Mouse (Mus musculus) small intestine, adult 2 months (tissue): Measurements from ENCODE around the gene Bckdha. TPM values are rescaled to one million over a fixed set of nuclear protein-coding genes. Genes with fewer than 3 reads are reported as not detected.

ENCODE experiments used
- H3K27ac ChIP-seq: fragments of 200-500 bp; 2 replicates; pipeline ENCODE4 v1.5.1; 2012; ENCODE audit warnings: low read depth, low read length, control low read depth, inconsistent platforms; ENCODE audit not compliant: insufficient read depth
- H3K27me3 ChIP-seq: fragments of 200-500 bp; 2 replicates; pipeline ENCODE4 v1.6.1; 2012; ENCODE audit warnings: mild to moderate bottlenecking, moderate library complexity, low read length, inconsistent platforms; ENCODE audit not compliant: control insufficient read depth, insufficient read depth
- H3K36me3 ChIP-seq: fragments of 200-500 bp; 2 replicates; pipeline ENCODE4 v1.6.1; 2012; ENCODE audit warnings: mild to moderate bottlenecking, low read length, control low read depth, inconsistent platforms; ENCODE audit not compliant: control insufficient read depth, insufficient read depth
- H3K4me1 ChIP-seq: fragments of 200-500 bp; 2 replicates; pipeline ENCODE4 v1.6.1; 2012; ENCODE audit warnings: low read length, inconsistent platforms, mixed read lengths; ENCODE audit not compliant: control insufficient read depth, insufficient read depth, insufficient read length
- H3K4me3 ChIP-seq: fragments of 200-500 bp; 2 replicates; pipeline ENCODE4 v1.5.1; 2012; ENCODE audit warnings: low read depth, mild to moderate bottlenecking, control low read depth, inconsistent platforms, low read length, moderate library complexity
- CTCF ChIP-seq: fragments of 200-500 bp; IDR thresholded peaks from 2 replicates; pipeline ENCODE4 v1.5.1; 2012; ENCODE audit warnings: low read depth, mild to moderate bottlenecking, control low read depth, inconsistent platforms, low read length, moderate library complexity, mixed read lengths; ENCODE audit not compliant: insufficient replicate concordance, insufficient read length; ENCODE audit errors: extremely low read depth
- POLR2A ChIP-seq: fragments of 200-500 bp; IDR thresholded peaks from 2 replicates; pipeline ENCODE4 v1.6.1; 2012; ENCODE audit warnings: low read depth, mild to moderate bottlenecking, control low read depth, inconsistent platforms, low read length, moderate library complexity
- WGBS: fragments of 180-500 bp; shearing (Covaris S2); methylation state at CpG from one replicate; pipeline ENCODE4 v1.1.7; 2018; 5-methylcytosine and 5-hydroxymethylcytosine counted together
- polyA plus RNA-seq: library from polyadenylated mRNA; depleted of rRNA; stranded (reverse); fragments of >200 nt; gene quantifications from 2 replicates; pipeline ENCODE4 v1.2.3, GENCODE M21; 2012

Bckdha gene
- polyA plus RNA-seq, 1 experiment = 98.5 TPM

GRCm38 (mm10) chr7:25639754-25640153 lies 19.0 kb downstream of the Bckdha start:
- H3K27ac ChIP-seq = no peak overlapping the region
- H3K27me3 ChIP-seq = no peaks in the 10 kb centered on the region
- 98% methylated on average over 4 of the region's 4 CpGs for WGBS
- peaks cover 3% of the 10 kb centered on the region; the same call in 1 of the 2 replicates for H3K4me1 ChIP-seq
- TF ChIP-seq POLR2A (no peak), CTCF (no peak)
- no peak overlapping the region for H3K4me3 ChIP-seq
- peaks cover 4% of the 10 kb centered on the region; the same call in 1 of the 2 replicates for H3K36me3 ChIP-seq

- TF ChIP-seq POLR2A (no peak), CTCF (no peak)
- peaks cover 9% of the 10 kb centered on the region for H3K4me1 ChIP-seq
- no peak overlapping the region for H3K27ac ChIP-seq
- 89% methylated on average over 5 of the region's 5 CpGs for WGBS
- H3K27me3 ChIP-seq = no peaks in the 10 kb centered on the region
- H3K36me3 ChIP-seq = peaks cover 4% of the 10 kb centered on the region; the same call in 1 of the 2 replicates
- H3K4me3 ChIP-seq = no peak overlapping the region
These were observed 21.7 kb downstream of the Bckdha start for GRCm38 (mm10) chr7:25637099-25637498.

GRCm38 (mm10) chr7:25636373-25636772 lies 22.4 kb downstream of the Bckdha start:
- Histone ChIP-seq H3K36me3 (peaks cover 6% of the 10 kb centered on the region; the same call in 1 of the 2 replicates), H3K27ac (no peak overlapping the region), H3K4me3 (no peak overlapping the region), H3K27me3 (no peaks in the 10 kb centered on the region), H3K4me1 (peaks cover 9% of the 10 kb centered on the region)
- WGBS = 18% methylated on average over 3 of the region's 3 CpGs
- TF ChIP-seq POLR2A (no peak), CTCF (no peak)

- H3K4me1 ChIP-seq = peaks cover 10% of the 10 kb centered on the region
- H3K36me3 ChIP-seq = peaks cover 6% of the 10 kb centered on the region; the same call in 1 of the 2 replicates
- no peaks in the 10 kb centered on the region for H3K27me3 ChIP-seq
- H3K27ac ChIP-seq = peak overlapping the region; percentile 40
- no peak for TF ChIP-seq POLR2A
- TF ChIP-seq CTCF = no peak
- WGBS = 80% methylated on average over 5 of the region's 5 CpGs
- no peak overlapping the region for H3K4me3 ChIP-seq
These were observed 26.1 kb downstream of the Bckdha start for GRCm38 (mm10) chr7:25632679-25633078.

GRCm38 (mm10) chr7:25628323-25628620 lies 30.5 kb downstream of the Bckdha start:
- 73% methylated on average over 8 of the region's 8 CpGs for WGBS
- Histone ChIP-seq H3K4me1 (peaks cover 17% of the 10 kb centered on the region), H3K4me3 (peak overlapping the region; percentile 73), H3K27ac (no peak overlapping the region), H3K27me3 (no peaks in the 10 kb centered on the region), H3K36me3 (peaks cover 26% of the 10 kb centered on the region)
- TF ChIP-seq CTCF (no peak), POLR2A (no peak)

- H3K27me3 ChIP-seq = no peaks in the 10 kb centered on the region
- 17% methylated on average over 38 of the region's 38 CpGs for WGBS
- TF ChIP-seq CTCF (no peak), POLR2A (no peak)
- peaks cover 12% of the 10 kb centered on the region for H3K4me1 ChIP-seq
- peak overlapping the region; percentile 14; the same call in 1 of the 2 replicates for H3K27ac ChIP-seq
- peak overlapping the region; percentile 73 for H3K4me3 ChIP-seq
- peaks cover 28% of the 10 kb centered on the region for H3K36me3 ChIP-seq
These were observed 31.1 kb downstream of the Bckdha start for GRCm38 (mm10) chr7:25627431-25628322.
